Mouse (Mus musculus) forebrain, embryonic 10.5 days (tissue): ENCODE results near the gene Larp7. TPM values are rescaled to one million over a fixed set of nuclear protein-coding genes. Genes with fewer than 3 reads are reported as not detected.

Experiments used
- DNase-seq: peaks from one replicate; pipeline ENCODE4 v3.0.0-alpha.2; 2017; ENCODE audit warnings: low spot score; ENCODE audit errors: extremely low spot score
- H3K27ac ChIP-seq: fragments of 300-500 bp; sonication (generic); 2 replicates; pipeline ENCODE4 v1.5.1; 2016; ENCODE audit warnings: mild to moderate bottlenecking
- H3K27me3 ChIP-seq: fragments of 300-500 bp; sonication (generic); 2 replicates; pipeline ENCODE4 v1.6.1; 2016; ENCODE audit warnings: mild to moderate bottlenecking; ENCODE audit not compliant: poor library complexity, severe bottlenecking
- H3K36me3 ChIP-seq: fragments of 300-500 bp; sonication (generic); replicated peaks from 2 replicates; pipeline ENCODE4 v1.6.1; 2016; ENCODE audit warnings: mild to moderate bottlenecking, moderate library complexity
- H3K4me1 ChIP-seq: fragments of 300-500 bp; sonication (generic); 2 replicates; pipeline ENCODE4 v1.6.1; 2016
- H3K4me3 ChIP-seq: fragments of 300-500 bp; sonication (generic); 2 replicates; pipeline ENCODE4 v1.5.1; 2016; ENCODE audit warnings: mild to moderate bottlenecking, moderate library complexity
- H3K9me3 ChIP-seq: fragments of 300-500 bp; sonication (generic); 2 replicates; pipeline ENCODE4 v1.6.1; 2016; ENCODE audit warnings: mild to moderate bottlenecking, moderate library complexity
- WGBS: fragments of 180-500 bp; shearing (Covaris S2); methylation state at CpG from one replicate; pipeline ENCODE4 v1.1.7; 2016; 5-methylcytosine and 5-hydroxymethylcytosine counted together
- polyA plus RNA-seq: library from polyadenylated mRNA; unstranded; fragments of >200 nt; fragmentation: Nextera tagmentation; extraction: Ambion mirVana; gene quantifications from 2 replicates; pipeline ENCODE4 v1.2.1, GENCODE M21; 2016

The Larp7 gene
- polyA plus RNA-seq = 83.9 and 88.7 TPM in 2 replicates

GRCm38 (mm10) chr3:127552973-127553719, at the start of gene Larp7, which contains the start of gene Zgrf1:
TSS of gene Larp7 (minus strand) at chr3:127553349.
TSS of gene Zgrf1 (plus strand) at chr3:127553489.
- Histone ChIP-seq H3K4me3 (peak within 1 kb of the TSS; percentile 69), H3K9me3 (no peaks in the 10 kb centered on the region), H3K4me1 (peaks cover 21% of the 10 kb centered on the region), H3K27ac (peak within 1 kb of the TSS; percentile 99), H3K36me3 (peaks cover 28% of the 10 kb centered on the region), H3K27me3 (no peaks in the 10 kb centered on the region)
- under 1% methylated on average over 73 of the region's 73 CpGs for WGBS
- DNase-seq = peak; percentile 99

- Histone ChIP-seq H3K4me3 (no peak overlapping the region), H3K36me3 (peaks cover 91% of the 10 kb centered on the region), H3K27me3 (no peaks in the 10 kb centered on the region), H3K4me1 (no peaks in the 10 kb centered on the region), H3K9me3 (no peaks in the 10 kb centered on the region), H3K27ac (no peak overlapping the region)
- no peak for DNase-seq
- WGBS = 88% methylated on average over 1 of the region's 1 CpGs
These were observed 44.0 kb upstream of the Larp7 start for GRCm38 (mm10) chr3:127597136-127597535.

GRCm38 (mm10) chr3:127572557-127572956, 19.4 kb upstream of the Larp7 start:
- DNase-seq = no peak
- Histone ChIP-seq H3K27me3 (no peaks in the 10 kb centered on the region), H3K27ac (no peak overlapping the region), H3K4me3 (no peak overlapping the region), H3K4me1 (no peaks in the 10 kb centered on the region), H3K9me3 (no peaks in the 10 kb centered on the region), H3K36me3 (peaks cover 84% of the 10 kb centered on the region)
- 64% methylated on average over 4 of the region's 4 CpGs for WGBS

GRCm38 (mm10) chr3:127565129-127565528, 12.0 kb upstream of the Larp7 start:
- Histone ChIP-seq H3K9me3 (no peaks in the 10 kb centered on the region), H3K27me3 (no peaks in the 10 kb centered on the region), H3K36me3 (peaks cover 84% of the 10 kb centered on the region), H3K27ac (no peak overlapping the region), H3K4me3 (no peak overlapping the region), H3K4me1 (no peaks in the 10 kb centered on the region)
- WGBS = 80% methylated on average over 3 of the region's 3 CpGs
- no peak for DNase-seq

- no peaks in the 10 kb centered on the region for H3K4me1 ChIP-seq
- 97% methylated on average over 4 of the region's 4 CpGs for WGBS
- no peaks in the 10 kb centered on the region for H3K27me3 ChIP-seq
- H3K27ac ChIP-seq = no peak overlapping the region
- peaks cover 81% of the 10 kb centered on the region for H3K36me3 ChIP-seq
- no peaks in the 10 kb centered on the region for H3K9me3 ChIP-seq
- no peak overlapping the region for H3K4me3 ChIP-seq
- DNase-seq = no peak
These were observed 9.8 kb upstream of the Larp7 start for GRCm38 (mm10) chr3:127562974-127563373.

GRCm38 (mm10) chr3:127558201-127558600, 5.1 kb upstream of the Larp7 start:
- Histone ChIP-seq H3K36me3 (peaks cover 69% of the 10 kb centered on the region), H3K4me3 (no peak overlapping the region), H3K27me3 (no peaks in the 10 kb centered on the region), H3K9me3 (no peaks in the 10 kb centered on the region), H3K4me1 (peaks cover 12% of the 10 kb centered on the region), H3K27ac (no peak overlapping the region)
- no peak for DNase-seq

GRCm38 (mm10) chr3:127554723-127555122, 1.6 kb upstream of the Larp7 start:
- Histone ChIP-seq H3K4me3 (peak overlapping the region; percentile 69), H3K27me3 (no peaks in the 10 kb centered on the region), H3K9me3 (no peaks in the 10 kb centered on the region), H3K4me1 (peaks cover 21% of the 10 kb centered on the region), H3K36me3 (peaks cover 41% of the 10 kb centered on the region), H3K27ac (no peak overlapping the region)
- DNase-seq = no peak
- WGBS = 74% methylated on average over 5 of the region's 5 CpGs

GRCm38 (mm10) chr3:127553720-127554043, 533 bp upstream of the Larp7 start:
- DNase-seq = no peak
- no peaks in the 10 kb centered on the region for H3K9me3 ChIP-seq
- H3K36me3 ChIP-seq = peaks cover 32% of the 10 kb centered on the region
- peak overlapping the region; percentile 69 for H3K4me3 ChIP-seq
- 3% methylated on average over 4 of the region's 4 CpGs for WGBS
- H3K27ac ChIP-seq = peak overlapping the region; percentile 99
- H3K27me3 ChIP-seq = no peaks in the 10 kb centered on the region
- H3K4me1 ChIP-seq = peaks cover 21% of the 10 kb centered on the region

- Histone ChIP-seq H3K9me3 (no peaks in the 10 kb centered on the region), H3K36me3 (peaks cover 22% of the 10 kb centered on the region), H3K27ac (peak overlapping the region; percentile 99), H3K4me3 (peak overlapping the region; percentile 69), H3K4me1 (peaks cover 21% of the 10 kb centered on the region), H3K27me3 (no peaks in the 10 kb centered on the region)
- WGBS = 9% methylated on average over 13 of the region's 13 CpGs
- no peak for DNase-seq
These were observed 646 bp downstream of the Larp7 start for GRCm38 (mm10) chr3:127552434-127552972.

GRCm38 (mm10) chr3:127547882-127548281, 5.3 kb downstream of the Larp7 start:
- Histone ChIP-seq H3K27ac (no peak overlapping the region), H3K4me3 (no peak overlapping the region), H3K27me3 (peaks cover 6% of the 10 kb centered on the region; the same call in 1 of the 2 replicates), H3K36me3 (peaks cover 44% of the 10 kb centered on the region), H3K4me1 (peaks cover 16% of the 10 kb centered on the region), H3K9me3 (no peaks in the 10 kb centered on the region)
- DNase-seq = peak; percentile 44
- 24% methylated on average over 5 of the region's 5 CpGs for WGBS

- 0 out of 2 replicates have a peak, but pooled peaks cover 7% of the 10 kb centered on the region for H3K4me1 ChIP-seq
- peaks cover 6% of the 10 kb centered on the region; the same call in 1 of the 2 replicates for H3K27me3 ChIP-seq
- no peaks in the 10 kb centered on the region for H3K9me3 ChIP-seq
- 25% methylated on average over 5 of the region's 5 CpGs for WGBS
- no peak overlapping the region for H3K27ac ChIP-seq
- H3K4me3 ChIP-seq = no peak overlapping the region
- peaks cover 73% of the 10 kb centered on the region for H3K36me3 ChIP-seq
- DNase-seq = no peak
These were observed 8.5 kb downstream of the Larp7 start for GRCm38 (mm10) chr3:127544610-127545121.

GRCm38 (mm10) chr3:127543976-127544375, 9.2 kb downstream of the Larp7 start:
- Histone ChIP-seq H3K27me3 (peaks cover 6% of the 10 kb centered on the region; the same call in 1 of the 2 replicates), H3K4me3 (no peak overlapping the region), H3K36me3 (peaks cover 78% of the 10 kb centered on the region), H3K4me1 (0 out of 2 replicates have a peak, but pooled peaks cover 7% of the 10 kb centered on the region), H3K9me3 (no peaks in the 10 kb centered on the region), H3K27ac (no peak overlapping the region)
- DNase-seq = no peak
- 79% methylated on average over 4 of the region's 4 CpGs for WGBS

- Histone ChIP-seq H3K27me3 (no peaks in the 10 kb centered on the region), H3K4me3 (no peak overlapping the region), H3K27ac (no peak overlapping the region), H3K9me3 (no peaks in the 10 kb centered on the region), H3K36me3 (peaks cover 76% of the 10 kb centered on the region), H3K4me1 (no peaks in the 10 kb centered on the region)
- WGBS = 65% methylated on average over 6 of the region's 6 CpGs
- no peak for DNase-seq
These were observed 14.0 kb downstream of the Larp7 start for GRCm38 (mm10) chr3:127539193-127539592.
